Mouse (Mus musculus) liver, embryonic 15.5 days (tissue): ENCODE data around the gene Hacd3. TPM values are rescaled to one million over a fixed set of nuclear protein-coding genes. Genes with fewer than 3 reads are reported as not detected.
A peak's percentile ranks its signal among the peaks of the same experiment; 100 is the strongest.
"Not testable (repeated sequence)": the region's sequence is repeated elsewhere in the genome, so short reads cannot be mapped to it uniquely, and the experiment has no call there.

Source experiments
- ATAC-seq: fragments of 200-750 bp; cut with Nextera tagmentation; 2 replicates; pipeline ENCODE4 v1.8.0; 2017; ENCODE audit warnings: moderate number of reproducible peaks, mild to moderate bottlenecking, moderate library complexity; ENCODE audit not compliant: insufficient read depth
- H3K27ac ChIP-seq: fragments of 300-500 bp; sonication (generic); replicated peaks from 2 replicates; pipeline ENCODE4 v1.5.1; 2015; ENCODE audit warnings: mild to moderate bottlenecking, inconsistent platforms
- H3K27me3 ChIP-seq: fragments of 300-500 bp; sonication (generic); 2 replicates; pipeline ENCODE4 v1.6.1; 2015; ENCODE audit warnings: mild to moderate bottlenecking, inconsistent platforms
- H3K36me3 ChIP-seq: fragments of 300-500 bp; sonication (generic); replicated peaks from 2 replicates; pipeline ENCODE4 v1.6.1; 2015; ENCODE audit warnings: moderate library complexity, mild to moderate bottlenecking, inconsistent platforms
- H3K4me1 ChIP-seq: fragments of 300-500 bp; sonication (generic); replicated peaks from 2 replicates; pipeline ENCODE4 v1.6.1; 2015; ENCODE audit warnings: inconsistent platforms
- H3K4me2 ChIP-seq: fragments of 300-500 bp; sonication (generic); 2 replicates; pipeline ENCODE4 v1.6.1; 2015; ENCODE audit warnings: moderate library complexity, mild to moderate bottlenecking, inconsistent platforms
- H3K4me3 ChIP-seq: fragments of 300-500 bp; sonication (generic); replicated peaks from 2 replicates; pipeline ENCODE4 v1.5.1; 2015; ENCODE audit warnings: mild to moderate bottlenecking, inconsistent platforms
- H3K9ac ChIP-seq: fragments of 300-500 bp; sonication (generic); 2 replicates; pipeline ENCODE4 v1.6.1; 2015; ENCODE audit warnings: moderate library complexity, mild to moderate bottlenecking, inconsistent platforms
- H3K9me3 ChIP-seq: fragments of 300-500 bp; sonication (generic); replicated peaks from 2 replicates; pipeline ENCODE4 v1.6.1; 2016; ENCODE audit warnings: inconsistent platforms
- WGBS: fragments of 180-500 bp; shearing (Covaris S2); methylation state at CpG from one replicate; pipeline ENCODE4 v1.1.7; 2015; ENCODE audit warnings: mixed read lengths; ENCODE audit not compliant: insufficient replicate concordance; 5-methylcytosine and 5-hydroxymethylcytosine counted together
- polyA plus RNA-seq: library from polyadenylated mRNA; unstranded; fragments of >200 nt; fragmentation: Nextera tagmentation; extraction: Ambion mirVana; gene quantifications from 2 replicates; pipeline ENCODE4 v1.2.1, GENCODE M21; 2015

The Hacd3 gene
- polyA plus RNA-seq, 1 experiment from 2014 or later, result 51.2 TPM

DNA sequence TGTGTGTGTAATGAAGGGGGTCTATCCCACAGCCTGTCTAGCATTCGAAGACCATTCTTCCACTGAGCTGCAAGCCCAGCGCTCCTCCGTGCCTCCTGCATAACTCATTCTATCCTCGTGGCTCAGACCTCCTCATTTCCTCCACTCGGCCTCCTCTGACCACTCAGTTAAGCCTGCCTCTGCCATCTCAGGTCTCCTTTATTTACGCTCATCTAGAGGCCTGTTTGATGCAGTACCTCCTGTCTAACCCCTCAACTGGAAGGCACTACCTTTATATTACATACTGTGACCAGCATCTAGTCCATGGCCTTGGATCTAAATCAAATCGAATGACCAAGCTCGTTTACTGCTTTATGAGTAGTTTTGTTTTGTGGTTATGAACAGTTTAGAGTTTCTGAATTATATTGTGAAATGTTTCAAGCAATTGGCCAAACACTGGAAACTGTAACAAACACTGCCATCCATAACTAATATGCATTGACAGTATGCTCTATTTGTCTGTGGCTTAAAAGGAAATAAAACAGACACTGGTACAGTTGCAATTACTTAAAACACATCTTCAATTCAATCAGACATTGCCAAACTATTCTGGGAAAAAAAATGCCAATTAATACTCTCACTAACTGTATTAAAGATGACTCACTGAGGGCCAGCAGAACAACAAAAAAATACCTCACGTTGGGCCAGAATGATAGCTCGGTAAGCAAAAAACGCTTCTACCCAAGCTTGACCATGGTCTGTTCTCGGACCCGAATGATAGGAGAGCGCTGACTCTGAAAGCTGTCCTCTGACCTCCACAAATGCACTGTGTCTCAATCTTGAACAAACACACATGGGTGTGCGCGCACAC lies 4.3 kb downstream of the Hacd3 start:
- no peak for ATAC-seq
- 73% methylated on average over 16 of the region's 16 CpGs for WGBS
- Histone ChIP-seq H3K4me1 (peaks cover 65% of the 10 kb centered on the region), H3K4me2 (peak overlapping the region; percentile 96; the same call in 1 of the 2 replicates), H3K9me3 (no peaks in the 10 kb centered on the region), H3K27me3 (no peaks in the 10 kb centered on the region), H3K27ac (peak overlapping the region; percentile 73), H3K4me3 (no peak overlapping the region), H3K9ac (no peak overlapping the region), H3K36me3 (no peaks in the 10 kb centered on the region)

DNA sequence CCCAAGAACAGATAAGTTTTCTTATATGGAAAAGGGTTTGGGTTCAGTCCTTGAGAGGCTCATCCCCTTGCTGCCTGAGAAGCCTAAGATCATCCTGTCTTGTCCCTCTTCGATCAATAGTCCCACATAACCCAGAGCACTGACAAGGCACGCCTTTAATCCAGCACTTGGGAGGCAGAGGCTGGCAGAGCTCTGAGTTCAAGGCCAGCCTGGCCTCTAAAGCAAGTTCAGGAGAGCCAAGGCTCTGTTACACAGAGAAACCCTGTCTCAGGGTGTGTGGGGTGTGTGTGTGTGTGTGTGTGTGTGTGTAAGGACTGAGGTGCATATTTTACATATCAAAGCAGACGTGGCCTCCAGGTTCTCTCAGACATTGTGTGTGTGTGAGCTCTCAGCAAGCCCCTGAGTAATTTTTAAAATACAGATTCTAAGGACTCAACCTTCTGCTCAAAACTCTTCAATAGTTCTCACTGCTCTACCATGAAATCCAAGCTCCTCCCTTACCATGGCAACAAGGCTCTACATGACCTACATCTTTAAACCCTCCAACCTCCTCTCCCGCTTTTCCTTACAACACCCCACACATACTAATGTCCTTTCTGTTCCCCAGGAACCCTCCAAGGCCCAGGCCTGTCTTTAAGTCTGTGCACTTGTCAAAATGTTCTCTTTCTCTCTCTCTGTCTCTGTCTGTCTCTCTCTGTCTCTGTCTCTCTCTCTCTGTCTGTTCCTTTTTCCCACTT lies 5.1 kb downstream of the Hacd3 start:
- ATAC-seq, result no peak
- no peak overlapping the region for H3K4me3 ChIP-seq
- H3K36me3 ChIP-seq, result no peaks in the 10 kb centered on the region
- H3K27ac ChIP-seq, result 0 out of 2 replicates have a peak overlapping the region, but pooled peaks have one; percentile 22
- no peak overlapping the region; the same call in 1 of the 2 replicates for H3K4me2 ChIP-seq
- 78% methylated on average over 4 of the region's 4 CpGs for WGBS
- peaks cover 59% of the 10 kb centered on the region for H3K4me1 ChIP-seq
- no peak overlapping the region for H3K9ac ChIP-seq
- H3K9me3 ChIP-seq, result no peaks in the 10 kb centered on the region
- no peaks in the 10 kb centered on the region for H3K27me3 ChIP-seq

DNA sequence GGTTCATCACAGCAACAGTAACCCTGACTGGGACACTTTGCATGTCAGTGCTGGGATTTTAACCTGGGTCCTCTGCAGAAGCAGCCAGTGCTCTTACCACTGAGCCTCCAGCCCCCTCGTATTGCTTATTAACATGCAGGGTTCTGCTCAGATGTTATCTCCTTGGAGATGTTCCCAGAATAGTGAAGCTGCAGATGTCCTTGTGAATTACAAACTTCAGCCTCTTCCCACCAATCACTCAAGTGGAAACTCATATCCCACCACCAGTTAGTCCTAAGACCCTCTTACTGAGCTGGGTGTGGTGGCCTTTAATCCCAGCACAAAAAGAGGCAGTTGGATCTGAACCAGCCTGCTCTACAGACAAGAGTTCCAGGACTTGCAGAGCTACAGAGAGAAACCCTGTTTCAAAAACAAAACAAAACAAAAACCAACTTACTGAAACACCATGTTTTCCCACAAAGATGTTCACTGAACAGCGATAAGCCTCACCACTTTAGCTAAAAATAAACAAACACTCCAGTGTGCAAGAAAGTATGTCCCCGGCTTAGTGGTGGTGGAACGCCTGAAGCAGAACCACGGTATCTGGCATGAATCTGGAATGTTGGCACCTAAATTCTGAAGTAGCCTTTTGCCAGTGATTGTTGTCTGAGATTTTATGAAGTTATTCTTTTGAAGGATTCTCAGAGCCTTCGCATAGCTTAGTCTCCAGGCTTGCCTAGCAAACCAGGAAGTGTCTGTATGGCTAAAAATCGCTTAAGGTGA lies 5.9 kb downstream of the Hacd3 start:
- 0 out of 2 replicates have a peak overlapping the region, but pooled peaks have one; percentile 22 for H3K27ac ChIP-seq
- peaks cover 55% of the 10 kb centered on the region for H3K4me1 ChIP-seq
- H3K9ac ChIP-seq, result no peak overlapping the region

DNA sequence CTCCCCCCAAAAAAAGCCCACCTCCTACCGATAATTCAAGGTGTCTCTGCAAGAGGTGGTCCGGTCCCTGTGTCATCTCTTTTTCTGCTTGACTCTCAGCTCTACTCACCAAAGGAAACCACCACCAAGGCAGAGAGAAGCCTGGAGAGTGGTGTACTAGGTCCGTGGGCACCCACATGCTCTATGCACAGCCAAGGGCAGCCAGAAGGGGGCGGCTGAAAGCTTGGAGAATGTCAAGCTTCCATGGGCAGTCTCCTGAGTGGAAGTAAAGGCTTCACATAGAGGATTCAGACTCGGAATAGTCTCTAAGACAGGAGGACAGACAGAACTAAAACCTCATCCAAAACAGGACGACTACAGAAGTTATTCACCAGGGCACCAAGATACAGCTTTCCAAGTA lies 10.2 kb downstream of the Hacd3 start:
- H3K36me3 ChIP-seq, result peaks cover 26% of the 10 kb centered on the region
- ATAC-seq, result no peak
- H3K27ac ChIP-seq, result no peak overlapping the region
- H3K4me2 ChIP-seq, result no peak overlapping the region
- no peaks in the 10 kb centered on the region for H3K27me3 ChIP-seq
- H3K9ac ChIP-seq, result no peak overlapping the region
- 47% methylated on average over 6 of the region's 6 CpGs for WGBS
- H3K4me1 ChIP-seq, result peaks cover 17% of the 10 kb centered on the region
- no peaks in the 10 kb centered on the region for H3K9me3 ChIP-seq
- no peak overlapping the region for H3K4me3 ChIP-seq

More for the DNA sequence above, 5.9 kb downstream of the Hacd3 start:
- WGBS, result 46% methylated on average over 7 of the region's 7 CpGs
- ATAC-seq, result no peak
- 0 out of 2 replicates have a peak, but pooled peaks cover 1% of the 10 kb centered on the region for H3K36me3 ChIP-seq
- no peaks in the 10 kb centered on the region for H3K9me3 ChIP-seq
- no peak overlapping the region for H3K4me3 ChIP-seq
- no peak overlapping the region for H3K4me2 ChIP-seq
- no peaks in the 10 kb centered on the region for H3K27me3 ChIP-seq

DNA sequence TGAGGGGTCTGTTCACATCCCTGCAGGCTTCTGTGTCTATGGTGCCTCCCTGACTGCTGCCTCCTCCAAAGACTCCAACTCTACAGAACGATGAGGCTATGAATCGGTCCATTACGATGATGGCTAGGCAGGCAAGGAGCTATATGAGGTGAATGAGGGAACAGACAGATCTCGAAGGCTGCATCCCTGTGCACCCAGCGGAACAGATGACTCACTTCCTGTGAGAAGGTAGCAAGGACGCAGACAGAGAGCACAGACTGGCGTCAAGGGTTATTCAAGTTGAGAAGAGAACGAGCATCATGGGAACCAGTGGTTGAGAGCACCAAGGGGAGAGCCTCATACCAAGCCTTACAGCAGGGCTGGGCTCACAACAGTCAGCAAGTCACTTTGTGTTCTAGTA lies 10.9 kb downstream of the Hacd3 start:
- Histone ChIP-seq H3K27ac (no peak overlapping the region), H3K27me3 (no peaks in the 10 kb centered on the region), H3K9me3 (no peaks in the 10 kb centered on the region), H3K36me3 (peaks cover 32% of the 10 kb centered on the region), H3K4me1 (peaks cover 10% of the 10 kb centered on the region), H3K4me2 (no peak overlapping the region), H3K9ac (no peak overlapping the region), H3K4me3 (no peak overlapping the region)
- 69% methylated on average over 8 of the region's 8 CpGs for WGBS
- ATAC-seq, result no peak

DNA sequence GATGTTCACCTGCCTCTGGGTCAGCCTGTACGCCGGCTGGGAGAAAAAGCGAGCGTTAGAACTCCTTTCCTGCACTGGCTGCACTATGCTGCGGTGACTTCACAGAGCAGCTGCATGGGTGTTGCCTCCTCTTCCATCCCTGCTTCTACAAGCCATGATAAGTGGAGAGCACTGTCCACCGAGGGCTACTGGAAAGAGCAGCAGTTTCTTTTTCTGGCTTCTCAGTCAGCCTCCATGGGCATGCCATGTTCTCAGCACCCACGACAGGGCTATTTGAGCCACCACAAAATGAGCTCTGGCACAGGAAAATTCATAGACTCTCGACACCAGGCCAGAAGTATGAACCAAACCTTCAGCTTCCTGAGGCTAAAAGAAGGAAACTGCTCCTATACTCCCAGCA lies 15.8 kb downstream of the Hacd3 start:
- Histone ChIP-seq H3K4me2 (no peak overlapping the region), H3K36me3 (peaks cover 62% of the 10 kb centered on the region), H3K9me3 (no peaks in the 10 kb centered on the region), H3K4me3 (no peak overlapping the region), H3K27ac (no peak overlapping the region), H3K9ac (no peak overlapping the region), H3K4me1 (0 out of 2 replicates have a peak, but pooled peaks cover 5% of the 10 kb centered on the region), H3K27me3 (no peaks in the 10 kb centered on the region)
- WGBS, result 89% methylated on average over 8 of the region's 8 CpGs
- ATAC-seq, result no peak

DNA sequence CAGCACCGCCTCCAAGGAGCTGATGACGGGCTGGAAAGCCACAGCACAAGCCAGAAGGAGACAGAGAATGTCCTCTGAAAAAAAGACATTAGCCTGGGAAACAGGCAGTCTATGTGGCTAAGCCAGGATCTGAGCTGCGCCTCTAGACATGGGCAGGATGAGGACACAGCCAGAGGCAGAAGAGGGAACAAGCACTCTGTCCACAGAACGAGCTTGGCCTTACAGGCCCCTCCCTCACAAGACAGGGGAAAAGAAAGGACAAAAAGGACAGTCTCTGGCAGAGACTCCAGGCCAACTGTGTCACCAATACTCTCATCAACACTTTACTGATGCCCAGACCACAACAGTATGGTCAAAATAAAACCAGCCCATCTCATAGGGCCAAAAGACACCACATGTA lies 20.0 kb downstream of the Hacd3 start:
- WGBS, result 62% methylated on average over 4 of the region's 4 CpGs

DNA sequence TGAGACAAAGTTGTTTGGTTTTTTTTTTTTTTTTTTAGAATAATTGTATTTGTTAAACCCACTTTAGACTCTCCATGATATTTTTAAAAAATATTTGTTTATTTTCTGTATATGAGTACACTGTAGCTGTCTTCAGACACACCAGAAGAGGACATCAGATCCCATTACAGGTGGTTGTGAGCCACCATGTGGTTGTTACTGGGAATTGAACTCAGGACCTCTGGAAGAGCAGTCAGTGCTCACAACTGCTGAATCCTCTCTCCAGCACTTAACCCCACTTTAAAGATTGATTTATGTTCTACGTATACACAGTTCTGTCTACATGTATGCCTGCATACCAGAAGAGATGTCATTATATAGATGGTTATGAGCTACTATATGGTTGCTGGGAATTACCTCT lies 26.0 kb downstream of the Hacd3 start:
- H3K9ac ChIP-seq, H3K9me3 ChIP-seq, H3K4me3 ChIP-seq, H3K27ac ChIP-seq, H3K4me2 ChIP-seq, ATAC-seq, H3K4me1 ChIP-seq, H3K27me3 ChIP-seq: not testable (repeated sequence)
- H3K36me3 ChIP-seq, result peaks cover 74% of the 10 kb centered on the region
- WGBS, result 68% methylated on average over 1 of the region's 1 CpGs

More for the DNA sequence above, 20.0 kb downstream of the Hacd3 start:
- Histone ChIP-seq H3K27me3 (no peaks in the 10 kb centered on the region), H3K4me3 (no peak overlapping the region), H3K36me3 (peaks cover 68% of the 10 kb centered on the region), H3K27ac (no peak overlapping the region), H3K9ac (no peak overlapping the region), H3K9me3 (no peaks in the 10 kb centered on the region), H3K4me2 (no peak overlapping the region), H3K4me1 (0 out of 2 replicates have a peak, but pooled peaks cover under 1% of the 10 kb centered on the region)
- ATAC-seq, result no peak

DNA sequence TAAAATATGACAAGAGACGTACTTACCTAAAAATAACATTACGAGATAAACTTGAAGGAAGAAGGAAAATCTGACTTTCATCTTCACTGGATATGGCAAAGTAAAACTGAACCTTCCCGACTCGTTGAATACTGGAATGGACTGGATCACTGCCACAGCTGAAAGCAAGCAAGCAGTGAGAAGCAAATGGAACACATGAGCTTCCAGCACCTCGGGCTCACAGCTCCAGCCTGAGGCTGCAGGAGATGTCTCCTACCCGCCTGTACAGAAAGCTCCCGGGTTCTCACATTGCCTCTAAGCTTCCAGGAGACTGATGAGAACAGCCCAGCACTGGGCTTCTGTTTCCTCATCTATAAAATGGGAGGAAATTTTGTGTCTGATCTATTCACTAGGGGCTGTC lies 31.2 kb downstream of the Hacd3 start:
- Histone ChIP-seq H3K4me1 (peaks cover 27% of the 10 kb centered on the region), H3K27ac (no peak overlapping the region), H3K4me2 (no peak overlapping the region), H3K9ac (no peak overlapping the region), H3K4me3 (no peak overlapping the region), H3K36me3 (peaks cover 87% of the 10 kb centered on the region), H3K27me3 (no peaks in the 10 kb centered on the region), H3K9me3 (no peaks in the 10 kb centered on the region)
- 82% methylated on average over 7 of the region's 7 CpGs for WGBS
- ATAC-seq, result no peak

DNA sequence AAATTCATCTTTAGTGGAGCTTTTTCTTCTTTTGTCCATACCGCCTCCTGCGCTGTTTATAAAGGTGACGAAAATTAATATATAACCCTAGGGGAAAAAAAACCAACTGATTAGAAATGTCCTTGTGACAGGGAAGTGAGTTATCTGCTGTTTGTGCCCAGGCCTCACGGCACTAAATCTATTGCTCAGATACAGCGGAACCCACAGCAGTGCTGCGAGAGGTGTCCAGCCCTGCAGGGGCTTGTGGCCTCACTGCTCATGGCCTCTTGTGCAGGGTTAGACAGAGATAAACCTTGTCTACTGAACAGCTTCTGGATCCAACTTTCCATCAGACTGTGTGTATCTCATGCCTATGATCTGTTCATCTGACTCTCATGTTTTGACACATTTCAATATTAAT lies 33.0 kb downstream of the Hacd3 start:
- ATAC-seq, result no peak
- peaks cover 90% of the 10 kb centered on the region for H3K36me3 ChIP-seq
- 63% methylated on average over 6 of the region's 6 CpGs for WGBS

DNA sequence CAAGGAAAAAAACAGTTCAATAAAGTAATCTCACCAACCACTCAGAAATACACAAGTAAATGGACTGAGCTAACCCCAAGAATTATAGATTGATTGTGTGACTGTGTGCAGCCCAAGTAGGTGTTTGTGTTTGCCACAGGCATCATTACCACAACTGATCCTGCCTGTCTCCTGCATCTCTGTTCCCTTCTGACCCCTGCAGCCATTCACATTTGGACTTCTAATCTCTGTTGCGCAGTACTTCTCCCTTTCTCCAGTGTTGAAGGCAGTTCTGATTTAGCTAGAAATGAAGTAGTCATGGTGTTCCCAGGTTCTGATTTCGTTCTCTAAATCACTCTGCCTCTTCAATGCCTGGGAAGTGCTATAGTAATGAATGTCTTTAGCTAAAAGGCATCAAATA lies 33.8 kb downstream of the Hacd3 start:
- no peaks in the 10 kb centered on the region for H3K27me3 ChIP-seq
- no peak overlapping the region for H3K4me3 ChIP-seq
- H3K4me1 ChIP-seq, result peaks cover 42% of the 10 kb centered on the region
- H3K9me3 ChIP-seq, result no peaks in the 10 kb centered on the region
- no peak overlapping the region for H3K9ac ChIP-seq
- H3K4me2 ChIP-seq, result no peak overlapping the region
- H3K36me3 ChIP-seq, result peaks cover 90% of the 10 kb centered on the region
- H3K27ac ChIP-seq, result no peak overlapping the region
- WGBS, result 75% methylated on average over 2 of the region's 2 CpGs
- no peak for ATAC-seq

More for the DNA sequence above, 33.0 kb downstream of the Hacd3 start:
- Histone ChIP-seq H3K4me2 (no peak overlapping the region), H3K4me3 (no peak overlapping the region), H3K27ac (no peak overlapping the region), H3K9ac (no peak overlapping the region), H3K27me3 (no peaks in the 10 kb centered on the region), H3K4me1 (peaks cover 42% of the 10 kb centered on the region), H3K9me3 (no peaks in the 10 kb centered on the region)
